Mouse (Mus musculus): ENCODE measurements around the gene Lsm12. TPM values are rescaled to one million over a fixed set of nuclear protein-coding genes. Genes with fewer than 3 reads are reported as not detected.
A peak's percentile ranks its signal among the peaks of the same experiment; 100 is the strongest.
"Not testable (repeated sequence)": the region's sequence is repeated elsewhere in the genome, so short reads cannot be mapped to it uniquely, and the experiment has no call there.

Gene Lsm12
- total RNA-seq, 2 experiments from 2014 or later = 46.6 to 51.5 TPM

GRCm38 (mm10) chr11:102190848-102191247 lies 5.8 kb upstream of the Lsm12 start:
- no peak for DNase-seq (ENCODE audit: low spot score)
- intact Hi-C loops (cut with DNase I) = no loop called here

GRCm38 (mm10) chr11:102189461-102190436 lies 4.7 kb upstream of the Lsm12 start, which contains the start of gene G6pc3:
Gene G6pc3 (plus strand): TSS chr11:102189620.
- intact Hi-C loops (cut with DNase I) = loop anchor here (2.0 kb wide), 1 partner anchor 39 kb away; no protein-coding TSS in a partner anchor
- peak; percentile 85 for DNase-seq (ENCODE audit: low spot score)

- intact Hi-C loops (cut with DNase I) = loop anchor here (2.0 kb wide), 1 partner anchor 40 kb away; no protein-coding TSS in a partner anchor
- no peak for DNase-seq (ENCODE audit: low spot score)
These were observed 3.9 kb upstream of the Lsm12 start for GRCm38 (mm10) chr11:102188980-102189379.

- intact Hi-C loops (cut with DNase I) = no loop called here
- no peak for DNase-seq (ENCODE audit: low spot score)
These were observed 1.1 kb upstream of the Lsm12 start for GRCm38 (mm10) chr11:102186235-102186634.

- no peak for DNase-seq (ENCODE audit: low spot score)
- intact Hi-C loops (cut with DNase I) = loop anchor here (2.0 kb wide), 1 partner anchor 63 kb away; the partner anchor contains the start of gene BC030867
These were observed 581 bp upstream of the Lsm12 start for GRCm38 (mm10) chr11:102185677-102186076.

GRCm38 (mm10) chr11:102184253-102184645 lies 847 bp downstream of the Lsm12 start:
- no peak for DNase-seq (ENCODE audit: low spot score)
- intact Hi-C loops (cut with DNase I) = loop anchor here (2.0 kb wide), 1 partner anchor 65 kb away; the partner anchor contains the start of gene BC030867

- intact Hi-C loops (cut with DNase I) = no loop called here
- no peak for DNase-seq (ENCODE audit: low spot score)
These were observed 5.3 kb downstream of the Lsm12 start for GRCm38 (mm10) chr11:102179836-102180235.

GRCm38 (mm10) chr11:102168689-102169088 lies 16.4 kb downstream of the Lsm12 start:
- intact Hi-C loops (cut with DNase I) = no loop called here
- no peak for DNase-seq (ENCODE audit: low spot score)

GRCm38 (mm10) chr11:102167539-102167938 lies 17.6 kb downstream of the Lsm12 start:
- DNase-seq (ENCODE audit: low spot score) = no peak

GRCm38 (mm10) chr11:102165971-102166722 lies 18.9 kb downstream of the Lsm12 start:
- intact Hi-C loops (cut with DNase I) = no loop called here
- no peak for DNase-seq (ENCODE audit: low spot score)

More at GRCm38 (mm10) chr11:102167539-102167938, 17.6 kb downstream of the Lsm12 start:
- intact Hi-C loops (cut with DNase I) = no loop called here

- intact Hi-C loops (cut with DNase I) = loop anchor here (5.0 kb wide), 1 partner anchor 108 kb away; the partner anchor contains the start of gene Asb16
- no peak for DNase-seq (ENCODE audit: low spot score)
These were observed 25.3 kb downstream of the Lsm12 start for GRCm38 (mm10) chr11:102159781-102160180.

GRCm38 (mm10) chr11:102158024-102158423 lies 27.1 kb downstream of the Lsm12 start:
- not testable (repeated sequence) for DNase-seq (ENCODE audit: low spot score)
- intact Hi-C loops (cut with DNase I) = loop anchor here (5.0 kb wide), 1 partner anchor 109 kb away; the partner anchor contains the start of gene Asb16

GRCm38 (mm10) chr11:102156786-102157089 lies 28.4 kb downstream of the Lsm12 start:
- intact Hi-C loops (cut with DNase I) = loop anchor here (5.0 kb wide), 1 partner anchor 111 kb away; the partner anchor contains the start of gene Asb16
- no peak for DNase-seq (ENCODE audit: low spot score)

GRCm38 (mm10) chr11:102156039-102156785 lies 28.9 kb downstream of the Lsm12 start, which contains the start of gene Tmem101:
Gene Tmem101 (minus strand): TSS chr11:102156404.
- intact Hi-C loops (cut with DNase I) = loop anchor here (5.0 kb wide), 1 partner anchor 111 kb away; the partner anchor contains the start of gene Asb16
- peak; percentile 79 for DNase-seq (ENCODE audit: low spot score)

GRCm38 (mm10) chr11:102147213-102147989 lies 37.7 kb downstream of the Lsm12 start:
- intact Hi-C loops (cut with DNase I) = no loop called here
- no peak for DNase-seq (ENCODE audit: low spot score)

GRCm38 (mm10) chr11:102146531-102146930 lies 38.6 kb downstream of the Lsm12 start:
- intact Hi-C loops (cut with DNase I) = no loop called here
- no peak for DNase-seq (ENCODE audit: low spot score)

- DNase-seq (ENCODE audit: low spot score) = no peak
- intact Hi-C loops (cut with DNase I) = no loop called here
These were observed 39.1 kb downstream of the Lsm12 start for GRCm38 (mm10) chr11:102146005-102146404.

GRCm38 (mm10) chr11:102145471-102146001 lies 39.6 kb downstream of the Lsm12 start, which contains the start of gene Nags:
Gene Nags (plus strand): TSS chr11:102145513.
- no peak for DNase-seq (ENCODE audit: low spot score)
- intact Hi-C loops (cut with DNase I) = no loop called here

Measured in heart, postnatal 25 days (tissue).